Mouse (Mus musculus) embryonic facial prominence, embryonic 12.5 days (tissue): Measurements from ENCODE around the gene BC107364. TPM values are rescaled to one million over a fixed set of nuclear protein-coding genes. Genes with fewer than 3 reads are reported as not detected.
"Not testable (repeated sequence)": the region's sequence is repeated elsewhere in the genome, so short reads cannot be mapped to it uniquely, and the experiment has no call there.

Source experiments
- ATAC-seq: fragments of 200-750 bp; cut with Nextera tagmentation; 2 replicates; pipeline ENCODE4 v1.8.0; 2017; ENCODE audit not compliant: insufficient number of reproducible peaks, insufficient read depth, low FRiP score, low TSS enrichment
- H3K27ac ChIP-seq: fragments of 300-500 bp; sonication (generic); 2 replicates; pipeline ENCODE4 v1.5.1; 2016; ENCODE audit warnings: mild to moderate bottlenecking
- H3K27me3 ChIP-seq: fragments of 300-500 bp; sonication (generic); 2 replicates; pipeline ENCODE4 v1.6.1; 2016; ENCODE audit warnings: mild to moderate bottlenecking, moderate library complexity
- H3K36me3 ChIP-seq: fragments of 300-500 bp; sonication (generic); 2 replicates; pipeline ENCODE4 v1.6.1; 2016; ENCODE audit warnings: mild to moderate bottlenecking
- H3K4me1 ChIP-seq: fragments of 300-500 bp; sonication (generic); 2 replicates; pipeline ENCODE4 v1.6.1; 2016
- H3K4me2 ChIP-seq: fragments of 300-500 bp; sonication (generic); replicated peaks from 2 replicates; pipeline ENCODE4 v1.6.1; 2016; ENCODE audit warnings: mild to moderate bottlenecking, moderate library complexity
- H3K4me3 ChIP-seq: fragments of 300-500 bp; sonication (generic); 2 replicates; pipeline ENCODE4 v1.5.1; 2016; ENCODE audit warnings: mild to moderate bottlenecking
- H3K9ac ChIP-seq: fragments of 300-500 bp; sonication (generic); 2 replicates; pipeline ENCODE4 v1.6.1; 2016; ENCODE audit warnings: mild to moderate bottlenecking, moderate library complexity
- H3K9me3 ChIP-seq: fragments of 300-500 bp; sonication (generic); 2 replicates; pipeline ENCODE4 v1.6.1; 2016; ENCODE audit warnings: mild to moderate bottlenecking, moderate library complexity
- WGBS: fragments of 180-500 bp; shearing (Covaris S2); methylation state at CpG from one replicate; pipeline ENCODE4 v1.1.7; 2016; 5-methylcytosine and 5-hydroxymethylcytosine counted together
- polyA plus RNA-seq: library from polyadenylated mRNA; unstranded; fragments of >200 nt; fragmentation: Nextera tagmentation; extraction: Ambion mirVana; gene quantifications from 2 replicates; pipeline ENCODE4 v1.2.1, GENCODE M21; 2016

BC107364 gene
- polyA plus RNA-seq, 1 experiment from 2014 or later: 0.26 TPM

DNA sequence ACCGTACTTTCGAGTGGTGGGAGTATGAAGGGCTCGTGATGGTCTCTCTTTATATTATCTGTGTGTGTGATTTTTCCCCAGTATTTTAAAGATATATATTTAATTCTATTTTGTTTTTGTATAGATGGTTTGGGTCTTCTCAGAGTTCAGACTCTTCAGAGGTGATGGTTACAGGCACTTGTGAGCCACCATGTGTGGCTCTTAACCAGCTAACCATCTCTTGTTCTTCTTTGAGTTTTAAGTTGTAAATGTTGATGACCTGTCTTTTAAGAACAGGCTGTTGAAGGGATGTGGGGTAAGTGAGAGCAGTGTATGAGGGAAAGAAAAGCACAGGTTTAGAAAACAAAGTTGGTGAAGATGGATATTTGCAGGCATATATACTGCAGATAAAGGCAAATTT is 42.8 kb upstream of the BC107364 start:
- Histone ChIP-seq H3K9ac (no peak overlapping the region), H3K36me3 (no peaks in the 10 kb centered on the region), H3K4me3 (no peak overlapping the region), H3K27me3 (no peaks in the 10 kb centered on the region), H3K4me1 (no peaks in the 10 kb centered on the region), H3K9me3 (no peaks in the 10 kb centered on the region), H3K4me2 (no peak overlapping the region), H3K27ac (no peak overlapping the region)
- WGBS: 94% methylated on average over 3 of the region's 3 CpGs
- ATAC-seq: no peak

DNA sequence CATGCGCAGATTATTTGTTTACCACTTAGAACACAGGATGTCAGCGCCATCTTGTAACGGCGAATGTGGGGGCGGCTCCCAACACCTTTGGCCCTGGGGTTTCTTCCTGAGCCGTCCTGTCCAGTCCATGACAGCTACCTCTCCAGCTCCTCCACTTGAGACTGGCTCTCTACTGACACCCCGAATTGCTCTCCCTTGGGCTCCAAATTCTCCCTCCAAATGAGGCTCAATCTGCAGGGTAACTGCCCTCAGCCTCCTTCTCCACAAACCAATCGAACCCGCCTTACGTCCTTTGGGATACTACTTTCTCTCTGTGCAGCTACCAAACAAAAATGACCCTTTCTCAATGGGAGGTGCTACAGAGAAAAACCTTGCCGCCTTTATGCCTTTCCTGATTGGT is 42.4 kb upstream of the BC107364 start:
- H3K36me3 ChIP-seq, ATAC-seq: not testable (repeated sequence)
- WGBS: 95% methylated on average over 7 of the region's 11 CpGs

DNA sequence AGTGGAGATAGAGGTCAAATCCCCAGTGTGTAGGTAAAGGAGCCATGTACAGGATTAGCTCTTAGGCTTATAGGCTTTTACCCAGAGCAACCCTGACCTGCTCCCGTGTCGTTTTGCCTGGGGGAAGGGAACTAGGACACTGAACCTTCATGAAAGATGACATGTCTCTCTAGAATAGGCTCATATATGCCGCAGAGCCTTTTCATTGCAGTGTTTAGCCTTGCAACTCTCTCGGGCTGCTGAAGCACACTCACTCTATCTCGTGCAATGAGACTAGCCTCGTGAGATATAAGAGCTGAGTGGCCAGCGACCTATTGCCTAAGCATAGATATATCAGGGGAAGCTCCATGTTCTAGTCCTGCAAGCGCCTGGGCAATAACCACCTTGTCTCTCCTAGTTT is 37.5 kb upstream of the BC107364 start:
- 60% methylated on average over 7 of the region's 8 CpGs for WGBS
- not testable (repeated sequence) for ATAC-seq, H3K4me3 ChIP-seq, H3K9me3 ChIP-seq, H3K27me3 ChIP-seq, H3K36me3 ChIP-seq, H3K4me2 ChIP-seq, H3K4me1 ChIP-seq, H3K9ac ChIP-seq
- H3K27ac ChIP-seq: peak overlapping the region; percentile 80

More for the DNA sequence above, 42.4 kb upstream of the BC107364 start:
- not testable (repeated sequence) for H3K4me3 ChIP-seq, H3K27ac ChIP-seq, H3K27me3 ChIP-seq, H3K4me2 ChIP-seq, H3K9ac ChIP-seq, H3K4me1 ChIP-seq, H3K9me3 ChIP-seq

DNA sequence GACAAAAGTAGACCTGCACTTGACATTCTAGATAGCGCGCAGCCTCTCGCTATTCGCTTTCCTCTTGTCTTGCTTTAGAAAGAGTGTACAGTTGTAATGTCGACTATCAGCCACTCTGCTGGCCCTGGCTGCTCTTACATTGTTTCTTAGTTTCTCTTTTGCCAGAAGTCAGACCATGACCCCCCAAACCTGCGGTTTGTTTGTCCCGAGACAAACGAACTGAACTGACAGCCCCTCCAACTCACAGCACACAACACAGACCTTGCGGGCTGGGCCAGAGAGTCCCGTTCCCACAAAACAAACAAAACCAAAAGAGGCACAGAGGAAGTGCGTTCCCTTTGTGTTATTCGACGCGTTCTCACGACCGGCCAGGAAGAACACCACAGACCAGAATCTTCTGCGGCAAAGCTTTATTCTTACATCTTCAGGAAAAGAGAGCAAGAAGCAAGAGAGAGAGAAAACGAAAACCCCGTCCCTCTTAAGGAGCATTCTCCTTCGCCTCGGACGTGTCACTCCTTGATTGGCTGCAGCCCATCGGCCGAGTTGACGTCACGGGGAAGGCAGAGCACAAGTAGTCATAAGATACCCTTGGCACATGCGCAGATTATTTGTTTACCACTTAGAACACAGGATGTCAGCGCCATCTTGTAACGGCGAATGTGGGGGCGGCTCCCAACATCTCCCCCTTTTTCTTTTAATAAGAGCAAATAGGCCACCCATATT is 37.0 kb upstream of the BC107364 start:
- Histone ChIP-seq H3K4me3 (0 out of 2 replicates have a peak overlapping the region, but pooled peaks have one; percentile 22), H3K27ac (peak overlapping the region; percentile 86; the same call in 1 of the 2 replicates)
- not testable (repeated sequence) for H3K9me3 ChIP-seq, H3K36me3 ChIP-seq, H3K4me2 ChIP-seq, H3K27me3 ChIP-seq, H3K9ac ChIP-seq, H3K4me1 ChIP-seq
- peak; percentile 83 for ATAC-seq
- WGBS: under 1% methylated on average over 9 of the region's 31 CpGs

DNA sequence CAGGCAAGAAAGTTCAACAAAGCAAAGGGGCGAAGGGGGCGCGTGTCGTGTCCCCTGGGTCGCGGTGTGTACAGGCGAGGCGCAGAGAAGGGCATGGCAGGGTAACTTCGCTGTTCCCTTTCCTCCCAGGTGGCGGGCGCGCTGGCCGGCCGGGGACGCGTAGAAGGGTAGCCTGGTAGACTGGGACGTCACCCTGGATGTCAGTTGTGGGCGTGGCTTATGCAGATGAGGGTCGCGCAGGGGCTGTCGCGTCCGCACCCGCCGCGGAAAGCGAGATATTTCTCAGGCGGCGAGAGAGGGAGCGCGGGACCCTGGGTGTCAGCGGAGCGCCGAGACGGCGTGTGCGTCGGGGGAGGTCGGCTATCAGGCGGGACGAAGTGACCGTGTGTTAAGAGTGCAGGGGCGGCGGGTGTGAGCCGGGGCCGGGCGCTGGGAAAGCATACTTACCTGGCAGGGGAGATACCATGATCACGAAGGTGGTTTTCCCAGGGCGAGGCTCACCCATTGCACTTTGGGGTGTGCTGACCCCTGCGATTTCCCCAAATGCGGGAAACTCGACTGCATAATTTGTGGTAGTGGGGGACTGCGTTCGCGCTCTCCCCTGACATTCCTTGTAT is 36.3 kb upstream of the BC107364 start:
- H3K27ac ChIP-seq: peak overlapping the region; percentile 83
- WGBS: 0% methylated on average over 2 of the region's 55 CpGs
- H3K9ac ChIP-seq: 0 out of 2 replicates have a peak overlapping the region, but pooled peaks have one; percentile 30
- not testable (repeated sequence) for H3K9me3 ChIP-seq, H3K4me1 ChIP-seq, H3K27me3 ChIP-seq, H3K36me3 ChIP-seq
- peak overlapping the region; percentile 53 for H3K4me2 ChIP-seq
- peak overlapping the region; percentile 34 for H3K4me3 ChIP-seq
- peak; percentile 68 for ATAC-seq

DNA sequence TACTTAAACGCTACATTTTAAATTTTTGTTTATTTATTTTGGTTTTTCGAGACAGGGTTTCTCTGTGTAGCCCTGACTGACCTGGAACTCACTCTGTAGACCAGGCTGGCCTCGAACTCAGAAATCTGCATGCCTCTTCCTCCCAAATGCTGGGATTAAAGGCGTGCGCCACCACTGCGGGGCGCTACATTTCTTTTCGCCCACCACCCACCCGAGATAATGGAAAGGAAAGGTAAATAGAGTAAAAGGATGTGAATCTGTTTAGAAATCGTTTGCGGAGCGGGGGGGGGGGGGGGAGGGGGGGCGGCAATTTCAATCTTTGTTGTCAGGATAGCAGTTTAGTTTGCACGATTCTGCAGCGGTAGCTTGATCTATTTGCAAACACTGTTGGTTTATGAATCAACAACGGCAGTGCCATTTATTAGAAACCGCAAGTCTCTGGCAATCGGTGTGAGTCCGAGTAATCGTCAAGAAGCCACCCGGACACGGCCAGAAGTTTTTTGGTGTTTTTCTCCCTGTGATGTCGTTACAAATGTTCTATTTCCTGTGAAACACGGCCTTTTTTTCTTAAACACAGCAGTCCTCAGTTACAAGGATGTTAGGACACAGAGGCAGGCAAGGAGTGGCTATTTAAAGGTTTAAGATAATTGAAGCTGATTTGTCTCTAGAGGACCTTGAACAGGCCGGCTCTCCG is 35.6 kb upstream of the BC107364 start:
- ATAC-seq: no peak
- WGBS: 5% methylated on average over 26 of the region's 26 CpGs
- H3K27me3 ChIP-seq: 0 out of 2 replicates have a peak, but pooled peaks cover 2% of the 10 kb centered on the region
- H3K4me1 ChIP-seq: no peaks in the 10 kb centered on the region
- no peaks in the 10 kb centered on the region for H3K36me3 ChIP-seq
- H3K4me2 ChIP-seq: peak overlapping the region; percentile 53
- no peaks in the 10 kb centered on the region for H3K9me3 ChIP-seq
- peak overlapping the region; percentile 34 for H3K4me3 ChIP-seq
- peak overlapping the region; percentile 83 for H3K27ac ChIP-seq
- 0 out of 2 replicates have a peak overlapping the region, but pooled peaks have one; percentile 30 for H3K9ac ChIP-seq

DNA sequence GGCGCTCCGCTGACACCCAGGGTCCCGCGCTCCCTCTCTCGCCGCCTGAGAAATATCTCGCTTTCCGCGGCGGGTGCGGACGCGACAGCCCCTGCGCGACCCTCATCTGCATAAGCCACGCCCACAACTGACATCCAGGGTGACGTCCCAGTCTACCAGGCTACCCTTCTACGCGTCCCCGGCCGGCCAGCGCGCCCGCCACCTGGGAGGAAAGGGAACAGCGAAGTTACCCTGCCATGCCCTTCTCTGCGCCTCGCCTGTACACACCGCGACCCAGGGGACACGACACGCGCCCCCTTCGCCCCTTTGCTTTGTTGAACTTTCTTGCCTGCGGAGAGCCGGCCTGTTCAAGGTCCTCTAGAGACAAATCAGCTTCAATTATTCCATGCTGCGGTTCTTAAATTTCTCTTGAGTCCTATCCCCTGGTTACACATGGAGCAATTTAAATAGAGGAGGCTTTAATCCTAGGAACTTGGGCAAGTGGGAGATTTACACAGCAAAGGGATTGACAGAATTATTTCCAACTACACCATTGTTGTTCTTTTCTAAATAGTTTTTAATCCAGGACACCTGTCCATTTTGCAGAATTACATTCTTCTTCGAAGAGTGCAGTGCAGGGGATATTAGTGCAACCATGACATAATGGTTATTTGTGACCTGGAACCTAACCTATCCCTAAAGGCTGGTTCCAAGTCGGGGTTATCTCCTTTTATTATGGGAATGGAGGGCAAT is 34.9 kb upstream of the BC107364 start:
- Histone ChIP-seq H3K4me3 (0 out of 2 replicates have a peak overlapping the region, but pooled peaks have one; percentile 18), H3K4me2 (peak overlapping the region; percentile 53)
- H3K27me3 ChIP-seq, H3K9me3 ChIP-seq, H3K9ac ChIP-seq, H3K4me1 ChIP-seq, H3K27ac ChIP-seq, H3K36me3 ChIP-seq: not testable (repeated sequence)
- WGBS: 14% methylated on average over 6 of the region's 38 CpGs
- ATAC-seq: peak; percentile 70

DNA sequence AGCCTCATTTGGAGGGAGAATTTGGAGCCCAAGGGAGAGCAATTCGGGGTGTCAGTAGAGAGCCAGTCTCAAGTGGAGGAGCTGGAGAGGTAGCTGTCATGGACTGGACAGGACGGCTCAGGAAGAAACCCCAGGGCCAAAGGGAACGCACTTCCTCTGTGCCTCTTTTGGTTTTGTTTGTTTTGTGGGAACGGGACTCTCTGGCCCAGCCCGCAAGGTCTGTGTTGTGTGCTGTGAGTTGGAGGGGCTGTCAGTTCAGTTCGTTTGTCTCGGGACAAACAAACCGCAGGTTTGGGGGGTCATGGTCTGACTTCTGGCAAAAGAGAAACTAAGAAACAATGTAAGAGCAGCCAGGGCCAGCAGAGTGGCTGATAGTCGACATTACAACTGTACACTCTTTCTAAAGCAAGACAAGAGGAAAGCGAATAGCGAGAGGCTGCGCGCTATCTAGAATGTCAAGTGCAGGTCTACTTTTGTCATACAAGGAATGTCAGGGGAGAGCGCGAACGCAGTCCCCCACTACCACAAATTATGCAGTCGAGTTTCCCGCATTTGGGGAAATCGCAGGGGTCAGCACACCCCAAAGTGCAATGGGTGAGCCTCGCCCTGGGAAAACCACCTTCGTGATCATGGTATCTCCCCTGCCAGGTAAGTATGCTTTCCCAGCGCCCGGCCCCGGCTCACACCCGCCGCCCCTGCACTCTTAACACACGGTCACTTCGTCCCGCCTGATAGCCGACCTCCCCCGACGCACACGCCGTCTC is 34.1 kb upstream of the BC107364 start:
- H3K27ac ChIP-seq, H3K4me1 ChIP-seq, H3K9ac ChIP-seq, H3K4me2 ChIP-seq, H3K36me3 ChIP-seq, H3K9me3 ChIP-seq, H3K27me3 ChIP-seq, H3K4me3 ChIP-seq: not testable (repeated sequence)
- 4% methylated on average over 4 of the region's 34 CpGs for WGBS
- ATAC-seq: peak; percentile 45

DNA sequence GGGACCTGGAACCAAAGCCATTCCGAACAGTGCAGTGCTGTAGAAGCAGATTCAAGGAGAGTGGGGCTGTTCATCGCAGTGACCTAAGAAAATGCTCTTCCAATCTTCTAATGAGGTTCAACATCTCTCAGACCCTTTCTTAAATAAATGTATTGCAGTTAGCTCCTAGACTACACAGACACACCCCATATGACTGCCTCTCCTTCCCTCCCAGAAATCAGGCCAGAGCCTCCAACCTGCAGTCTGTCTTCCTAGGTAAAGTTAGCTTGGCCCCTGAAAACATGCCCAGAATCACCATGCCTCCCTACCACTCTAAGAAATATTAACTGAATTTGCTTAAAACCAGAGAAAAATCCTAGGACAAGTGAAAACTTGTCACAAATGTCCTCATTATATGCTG is 33.3 kb upstream of the BC107364 start:
- Histone ChIP-seq H3K4me3 (no peak overlapping the region), H3K9me3 (no peaks in the 10 kb centered on the region), H3K27me3 (0 out of 2 replicates have a peak, but pooled peaks cover 4% of the 10 kb centered on the region), H3K4me2 (0 out of 2 replicates have a peak overlapping the region, but pooled peaks have one; percentile 1), H3K9ac (no peak overlapping the region), H3K36me3 (no peaks in the 10 kb centered on the region), H3K4me1 (no peaks in the 10 kb centered on the region), H3K27ac (no peak overlapping the region)
- no peak for ATAC-seq
- WGBS: 82% methylated on average over 2 of the region's 2 CpGs

DNA sequence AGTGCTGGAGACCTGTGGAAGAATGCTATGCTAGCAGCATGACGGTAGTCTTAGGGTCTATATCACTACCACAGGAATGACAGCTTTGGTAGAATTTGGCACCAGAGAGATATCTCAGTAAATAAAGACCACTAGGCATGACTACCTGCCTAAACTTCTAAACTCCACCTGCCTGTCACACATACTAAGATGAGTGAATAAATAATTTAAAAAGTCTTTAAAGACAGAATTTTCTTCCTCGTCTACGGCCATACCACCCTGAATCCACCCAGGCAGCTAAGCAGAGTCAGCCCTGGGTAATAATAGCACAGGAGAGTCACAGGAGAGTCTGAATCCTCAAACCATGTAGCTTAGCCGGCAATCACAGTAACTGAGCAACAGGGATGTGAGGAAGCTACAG is 32.8 kb upstream of the BC107364 start:
- ATAC-seq: no peak
- Histone ChIP-seq H3K9me3 (no peaks in the 10 kb centered on the region), H3K27me3 (0 out of 2 replicates have a peak, but pooled peaks cover 4% of the 10 kb centered on the region), H3K27ac (no peak overlapping the region), H3K4me3 (no peak overlapping the region), H3K4me1 (no peaks in the 10 kb centered on the region), H3K4me2 (0 out of 2 replicates have a peak overlapping the region, but pooled peaks have one; percentile 1), H3K36me3 (no peaks in the 10 kb centered on the region), H3K9ac (no peak overlapping the region)
- WGBS: 84% methylated on average over 4 of the region's 4 CpGs

DNA sequence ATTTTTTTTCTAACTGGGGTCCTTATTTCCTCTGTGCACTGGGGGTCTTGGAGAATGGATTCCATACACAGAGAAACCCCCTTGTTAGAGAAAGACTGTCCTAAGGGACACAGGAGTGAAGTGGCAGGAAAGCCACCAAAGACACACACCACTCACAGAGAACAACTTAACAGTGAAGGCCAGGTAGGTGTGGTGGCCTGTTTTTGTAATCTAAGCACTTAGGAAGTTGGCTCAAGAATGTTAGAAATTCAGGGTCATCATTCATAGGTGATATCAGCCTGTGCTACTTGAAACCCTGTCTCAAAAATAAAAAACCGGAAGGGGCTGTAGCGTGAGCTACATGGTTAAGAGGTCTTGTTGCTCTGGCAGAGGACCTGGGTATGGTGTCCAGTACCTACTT is 31.8 kb upstream of the BC107364 start:
- H3K4me1 ChIP-seq: no peaks in the 10 kb centered on the region
- 93% methylated on average over 2 of the region's 2 CpGs for WGBS
- H3K27me3 ChIP-seq: peaks cover 6% of the 10 kb centered on the region; the same call in 1 of the 2 replicates
- no peak overlapping the region for H3K4me3 ChIP-seq
- no peak overlapping the region for H3K9ac ChIP-seq
- no peaks in the 10 kb centered on the region for H3K36me3 ChIP-seq
- no peak overlapping the region for H3K27ac ChIP-seq
- ATAC-seq: no peak
- H3K9me3 ChIP-seq: no peaks in the 10 kb centered on the region
- no peak overlapping the region for H3K4me2 ChIP-seq
